Mouse (Mus musculus): ENCODE measurements around the gene Arl14ep.

DNA sequence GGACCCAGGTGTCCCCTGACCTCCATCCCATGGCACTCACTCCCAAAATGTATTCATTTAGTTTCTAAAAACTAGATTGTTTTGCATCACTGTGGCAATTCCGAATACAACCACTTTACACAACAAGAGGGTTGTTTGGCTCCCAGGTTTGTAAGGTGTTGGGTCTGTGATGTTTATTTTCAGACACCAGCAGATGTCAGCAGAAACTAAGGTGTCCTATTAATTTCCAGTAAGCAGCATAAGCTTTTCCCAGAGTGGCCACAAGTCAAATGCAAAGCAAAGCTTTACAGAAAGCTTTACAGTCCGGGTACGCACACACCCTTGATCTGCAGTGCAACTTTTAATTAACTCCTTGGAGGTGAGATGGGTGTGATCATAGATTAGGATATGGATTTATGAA is 12.6 kb downstream of the Arl14ep start:
- TF ChIP-seq POLR2A (IDR thresholded peaks at IDR 0.05; ENCODE audit: extremely low read depth, insufficient read depth, low read length) (no peak), CTCF (IDR thresholded peaks at IDR 0.05; ENCODE audit: low read depth, low read length) (no peak)
